Mouse (Mus musculus) embryo, embryonic 9.5 days (tissue): ENCODE measurements around the gene Kdm6b.

Experiments used
- DNase-seq: peaks from one replicate; pipeline ENCODE4 v3.0.0-alpha.2; 2017; ENCODE audit errors: extremely low spot score

Kdm6b gene

GRCm38 (mm10) chr11:69366855-69367615, 46.4 kb downstream of the Kdm6b start:
- DNase-seq: peak; percentile 48

GRCm38 (mm10) chr11:69366157-69366854, 47.2 kb downstream of the Kdm6b start:
- peak; percentile 87 for DNase-seq

- peak; percentile 43 for DNase-seq
Measured at GRCm38 (mm10) chr11:69365722-69366121, 47.8 kb downstream of the Kdm6b start.

GRCm38 (mm10) chr11:69364910-69365309, 48.6 kb downstream of the Kdm6b start:
- DNase-seq: peak; percentile 65

GRCm38 (mm10) chr11:69364376-69364775, 49.1 kb downstream of the Kdm6b start:
- DNase-seq: no peak

GRCm38 (mm10) chr11:69362479-69362878, 51.0 kb downstream of the Kdm6b start:
- DNase-seq: no peak

- no peak for DNase-seq
Measured at GRCm38 (mm10) chr11:69362021-69362420, 51.5 kb downstream of the Kdm6b start.

- DNase-seq: no peak
Measured at GRCm38 (mm10) chr11:69357690-69358089, 55.8 kb downstream of the Kdm6b start.

- no peak for DNase-seq
Measured at GRCm38 (mm10) chr11:69356544-69356943, 56.9 kb downstream of the Kdm6b start.
